Mouse (Mus musculus) A20 (cell line): ENCODE measurements around the gene Izumo4.

Source experiments
- DNase-seq: peaks from one replicate; pipeline ENCODE4 v3.0.0-alpha.2; 2011; ENCODE audit warnings: low read depth, low spot score

Gene Izumo4

DNA sequence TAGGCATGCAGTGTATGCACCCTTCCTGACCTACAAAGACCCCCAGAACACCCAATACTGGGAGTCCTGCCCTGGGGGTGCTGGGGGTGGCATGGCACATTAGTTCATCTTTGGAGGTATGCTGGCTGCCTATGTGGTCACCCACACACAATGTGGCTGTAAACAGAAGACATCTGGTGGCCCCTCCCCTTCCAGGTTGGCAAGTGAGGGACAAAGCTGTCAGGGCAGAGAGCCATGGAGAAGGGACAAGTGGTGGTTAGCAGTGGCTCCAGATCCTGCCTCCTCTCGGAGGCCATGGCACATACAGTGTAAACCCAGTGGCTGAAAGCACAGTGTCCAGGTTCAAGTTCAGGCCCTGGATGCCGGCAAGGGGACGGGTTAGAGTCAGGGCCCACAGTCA lies 15.4 kb upstream of the Izumo4 start:
- DNase-seq, result no peak

DNA sequence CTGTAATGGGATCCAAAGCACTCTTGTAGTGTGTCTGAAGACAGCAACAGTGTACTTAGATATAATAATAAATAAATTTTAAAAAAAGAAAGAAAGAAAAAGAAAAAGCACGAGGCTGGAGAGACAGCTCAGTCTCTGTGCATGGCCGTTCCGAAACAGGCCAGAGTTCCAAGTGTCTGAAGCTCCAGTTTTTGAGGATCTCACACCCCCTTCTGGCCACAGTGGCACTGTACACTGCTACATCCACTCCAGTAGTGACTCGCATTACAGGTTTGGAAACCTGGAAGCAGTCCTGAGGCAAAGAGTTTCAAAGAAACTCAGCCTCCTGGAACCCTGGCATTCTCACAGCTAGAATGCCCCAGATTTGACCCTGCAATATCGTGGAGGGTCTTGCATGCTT lies 14.1 kb upstream of the Izumo4 start:
- peak; percentile 66 for DNase-seq

DNA sequence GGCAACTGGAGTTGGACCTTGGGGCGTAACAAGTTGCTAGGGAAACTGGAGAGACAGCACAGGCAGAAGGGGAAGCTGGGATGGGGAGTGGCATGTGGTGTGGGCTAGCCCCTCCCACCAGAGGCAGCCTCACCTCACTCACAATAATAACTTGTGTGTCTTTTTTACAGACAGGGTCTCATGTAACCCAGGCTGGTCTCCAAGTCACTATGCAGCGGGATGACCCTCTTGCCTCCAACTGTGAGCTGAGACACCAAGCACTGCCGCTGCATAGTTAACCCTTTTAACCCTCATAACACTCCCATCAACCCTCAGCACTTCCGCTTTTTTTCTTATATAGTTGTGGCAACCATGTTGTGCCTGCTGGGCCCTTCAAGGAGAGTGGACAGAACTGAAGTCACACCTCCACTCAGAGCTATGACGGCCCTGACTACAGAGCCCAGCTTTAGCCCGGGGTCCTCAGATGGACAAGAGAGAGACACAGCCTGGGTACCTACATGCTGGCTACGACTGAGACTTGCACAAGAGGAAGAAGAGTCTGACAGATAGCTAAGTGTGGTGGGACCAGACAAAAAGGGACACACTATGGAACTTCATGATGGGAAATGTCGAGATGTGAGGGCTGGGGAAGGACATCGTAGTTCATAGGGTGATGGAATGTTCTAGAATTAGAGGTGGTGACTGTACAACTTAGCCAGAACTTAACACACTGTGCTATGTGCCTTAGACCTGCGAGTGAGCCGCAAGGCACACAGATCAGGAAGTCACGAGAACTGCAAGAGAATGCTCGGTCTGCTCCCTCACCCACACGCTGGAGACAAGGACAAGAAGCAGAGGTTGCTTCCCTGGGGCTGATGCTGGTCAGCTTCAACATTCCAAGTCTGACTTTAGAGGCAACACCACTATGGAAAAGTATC lies 9.5 kb upstream of the Izumo4 start:
- peak; percentile 22 for DNase-seq

GRCm38 (mm10) chr10:80693401-80694045 lies 8.5 kb upstream of the Izumo4 start:
- no peak for DNase-seq

DNA sequence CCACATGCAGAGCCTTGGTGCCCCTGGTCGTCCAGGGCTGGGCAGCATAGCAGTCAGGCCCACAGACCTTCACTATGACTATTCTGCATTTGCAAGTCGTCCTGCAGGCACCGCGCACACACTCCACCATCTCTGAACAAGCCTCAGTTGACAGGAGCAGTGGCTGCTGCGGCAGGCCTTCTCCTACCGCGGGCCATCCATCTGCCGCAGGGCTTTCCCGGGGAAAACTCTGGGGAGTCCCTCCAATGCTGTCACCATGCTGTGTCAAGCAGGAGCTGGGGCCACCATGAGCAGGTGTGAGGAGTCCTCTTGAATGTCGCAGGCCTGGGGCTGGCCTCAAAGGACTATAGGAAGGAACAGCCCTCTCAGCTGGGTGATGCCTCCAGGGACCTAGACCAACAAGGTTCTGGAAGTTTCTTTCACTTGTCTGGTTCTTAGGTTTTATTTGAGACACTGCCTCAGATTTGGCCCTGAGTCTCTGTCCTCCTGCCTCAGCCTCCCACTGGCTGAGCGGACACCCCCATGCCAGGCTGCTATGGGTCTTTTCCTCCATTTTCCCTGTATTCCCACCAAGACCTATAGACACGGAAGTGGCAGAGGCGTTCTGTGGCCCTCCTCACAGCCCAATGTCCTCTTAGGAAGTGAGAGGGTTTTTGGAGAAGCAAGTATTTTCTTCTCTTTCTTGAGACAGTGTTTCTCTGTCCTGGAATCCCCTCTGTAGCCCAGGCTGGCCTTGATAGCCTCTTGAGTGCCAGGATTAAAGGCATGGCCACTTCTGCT lies 7.6 kb upstream of the Izumo4 start:
- peak; percentile 9 for DNase-seq

DNA sequence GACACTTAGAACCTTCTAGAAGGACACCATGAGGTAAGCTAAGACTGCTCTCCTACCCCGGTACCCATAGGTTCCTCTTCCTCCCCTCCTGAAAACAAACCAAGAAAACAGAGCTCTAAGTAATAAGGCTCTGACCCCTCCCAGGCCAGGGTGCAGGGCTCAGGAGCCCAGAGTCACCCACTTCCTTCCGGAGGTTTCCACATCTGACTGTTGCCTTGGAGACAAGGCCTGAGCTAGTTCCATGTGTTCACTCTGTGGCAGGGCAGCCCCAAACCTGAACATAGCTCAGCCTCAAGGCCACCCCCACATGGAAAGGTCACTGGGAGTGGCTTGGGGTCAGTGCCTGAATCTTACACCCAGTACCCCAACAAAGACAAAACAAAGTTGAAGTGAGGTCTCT lies 6.8 kb upstream of the Izumo4 start:
- peak; percentile 93 for DNase-seq

GRCm38 (mm10) chr10:80695801-80696501 lies 6.0 kb upstream of the Izumo4 start:
- peak; percentile 89 for DNase-seq

- peak; percentile 79 for DNase-seq
Measured at GRCm38 (mm10) chr10:80696502-80697392, 5.2 kb upstream of the Izumo4 start.

DNA sequence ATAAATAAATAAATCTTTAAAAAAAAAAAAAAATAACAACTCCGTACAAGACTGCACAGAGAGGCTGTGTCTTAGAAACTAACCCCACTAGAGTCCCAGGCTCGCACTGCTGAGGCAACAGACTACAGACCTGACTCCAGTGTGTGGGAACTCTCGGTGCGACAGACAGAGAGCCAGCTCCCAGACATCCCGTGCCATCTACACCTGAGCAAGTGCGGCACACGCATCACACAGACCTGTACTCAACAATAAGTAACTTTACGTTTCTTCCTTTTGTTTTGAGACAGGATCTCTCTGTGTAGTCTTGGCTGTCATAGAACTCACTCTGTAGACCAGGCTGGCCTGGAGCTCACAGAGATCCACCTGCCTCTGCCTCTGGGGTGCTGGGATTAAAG lies 4.6 kb upstream of the Izumo4 start:
- peak; percentile 27 for DNase-seq

DNA sequence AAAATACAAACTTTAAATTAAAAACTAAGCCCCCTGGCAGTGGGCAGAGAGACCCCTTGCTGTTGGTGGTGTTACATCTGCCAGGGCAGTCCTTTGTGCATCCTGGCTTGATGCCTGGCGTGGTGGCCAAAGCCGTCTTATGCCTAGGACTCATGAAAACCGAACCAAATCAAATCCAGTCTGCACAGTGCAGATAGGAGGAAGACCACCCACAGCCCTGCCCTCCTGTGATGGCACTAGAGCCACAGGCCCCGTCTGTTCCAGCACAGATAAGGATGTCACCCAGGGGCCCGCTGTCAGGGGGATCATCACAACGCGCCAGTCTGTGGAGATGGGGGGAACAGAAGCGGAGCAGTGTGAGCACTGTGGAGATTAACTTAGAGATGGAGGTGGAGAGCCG lies 4.2 kb upstream of the Izumo4 start:
- no peak for DNase-seq

GRCm38 (mm10) chr10:80698605-80699004 lies 3.4 kb upstream of the Izumo4 start:
- DNase-seq, result peak; percentile 11

DNA sequence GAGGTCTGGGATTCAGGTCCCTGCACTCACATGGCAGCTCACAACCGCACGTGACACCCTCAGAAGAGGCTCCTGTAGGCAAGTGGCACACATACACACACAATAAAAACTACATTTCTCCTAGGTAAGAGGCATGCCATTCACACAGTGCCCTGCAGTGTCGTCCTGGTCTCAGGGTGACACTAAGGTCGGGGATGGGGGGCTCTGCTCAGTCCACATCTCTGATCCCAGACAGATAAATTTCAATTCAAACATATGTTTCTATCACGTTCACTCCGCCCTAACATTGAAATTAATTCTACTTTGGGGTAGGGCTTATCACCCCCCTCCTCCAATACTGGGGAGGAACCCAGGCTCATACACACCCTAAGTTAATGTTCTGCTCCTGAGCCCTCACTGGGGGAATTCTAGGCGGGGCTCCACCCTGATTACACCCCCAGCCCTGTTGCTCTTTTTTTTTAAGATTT lies 1.9 kb upstream of the Izumo4 start:
- peak; percentile 12 for DNase-seq

- peak; percentile 82 for DNase-seq
Measured at GRCm38 (mm10) chr10:80700732-80701131, 1.3 kb upstream of the Izumo4 start.

DNA sequence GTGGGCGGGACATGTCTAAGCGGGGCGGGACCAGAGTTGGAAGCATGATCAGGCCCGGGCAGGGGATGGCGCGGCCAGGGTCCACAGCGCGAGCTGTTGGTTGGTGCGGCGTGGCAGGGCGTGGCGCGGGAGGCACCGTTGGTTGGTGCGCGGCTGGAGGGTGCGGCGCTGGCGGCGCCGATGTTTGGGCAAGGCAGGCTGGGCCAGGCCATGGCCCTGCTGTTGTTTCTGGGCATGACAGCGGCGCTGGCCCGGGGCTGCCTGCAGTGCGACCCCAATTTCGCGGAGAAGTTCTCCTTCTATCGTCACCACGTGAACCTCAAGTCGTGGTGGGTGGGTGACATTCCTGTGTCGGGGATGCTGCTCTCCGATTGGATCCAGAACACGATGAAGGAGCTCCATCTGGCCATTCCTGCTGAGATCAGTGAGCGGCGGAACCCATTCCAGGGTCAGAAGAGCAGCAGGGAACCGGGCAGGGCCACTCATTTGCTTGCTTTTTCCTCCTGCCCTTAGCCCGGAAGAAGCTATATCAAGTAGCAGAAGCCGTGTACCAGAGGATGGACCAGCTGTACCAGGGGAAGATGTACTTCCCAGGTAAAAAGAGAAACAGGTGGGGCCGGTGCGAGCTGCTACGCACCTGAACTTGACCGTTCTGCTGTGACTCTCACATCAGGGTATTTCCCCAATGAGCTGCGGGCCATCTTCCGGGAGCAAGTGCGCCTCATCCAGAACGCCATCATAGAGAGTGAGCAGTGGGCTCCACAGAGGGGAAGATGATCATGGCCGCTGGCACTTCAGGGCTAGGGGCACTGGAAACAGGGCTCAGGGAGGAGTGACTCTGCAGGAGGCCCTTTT lies 779 bp downstream of the Izumo4 start:
- peak; percentile 96 for DNase-seq

DNA sequence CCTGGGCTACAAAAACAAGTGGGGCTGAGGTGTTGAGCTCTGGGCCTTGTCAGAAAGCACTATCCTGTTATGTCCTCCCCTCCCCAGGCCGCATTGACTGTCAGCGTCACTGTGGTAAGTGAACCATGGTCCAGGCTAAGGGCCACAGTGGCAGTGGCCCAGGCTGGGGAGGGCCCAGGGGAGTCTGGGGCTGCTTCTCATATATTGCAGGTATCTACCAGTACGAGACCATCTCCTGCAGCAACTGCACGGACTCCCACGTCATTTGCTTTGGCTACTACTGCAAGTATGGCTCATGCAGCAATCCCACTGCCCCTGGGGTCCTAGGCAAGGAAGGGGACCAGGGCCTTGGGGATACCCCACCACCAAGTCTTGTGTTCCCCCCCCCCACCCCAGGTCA lies 1.7 kb downstream of the Izumo4 start:
- no peak for DNase-seq

DNA sequence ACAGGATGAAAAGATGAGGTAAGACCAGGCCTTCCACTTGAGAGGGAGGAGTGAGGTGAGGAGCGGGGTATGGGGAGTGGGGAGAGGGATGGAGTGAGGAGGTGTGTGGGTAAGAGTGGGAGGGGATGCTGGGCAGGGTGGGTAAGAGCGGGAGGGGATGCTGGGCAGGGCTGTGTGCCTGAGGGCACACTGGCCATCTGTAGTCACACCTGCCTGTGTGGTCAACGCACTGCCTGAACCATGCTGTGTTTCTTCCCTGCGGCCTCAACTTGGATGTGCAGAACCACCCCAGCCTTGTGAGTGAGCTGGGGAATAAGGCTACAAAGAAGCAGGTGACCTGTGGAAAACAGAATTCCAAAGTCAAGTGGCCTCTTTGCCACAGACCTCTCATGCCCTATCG lies 2.4 kb downstream of the Izumo4 start:
- no peak for DNase-seq

GRCm38 (mm10) chr10:80705033-80705432 lies 3.0 kb downstream of the Izumo4 start:
- no peak for DNase-seq

GRCm38 (mm10) chr10:80705479-80705878 lies 3.5 kb downstream of the Izumo4 start:
- no peak for DNase-seq

DNA sequence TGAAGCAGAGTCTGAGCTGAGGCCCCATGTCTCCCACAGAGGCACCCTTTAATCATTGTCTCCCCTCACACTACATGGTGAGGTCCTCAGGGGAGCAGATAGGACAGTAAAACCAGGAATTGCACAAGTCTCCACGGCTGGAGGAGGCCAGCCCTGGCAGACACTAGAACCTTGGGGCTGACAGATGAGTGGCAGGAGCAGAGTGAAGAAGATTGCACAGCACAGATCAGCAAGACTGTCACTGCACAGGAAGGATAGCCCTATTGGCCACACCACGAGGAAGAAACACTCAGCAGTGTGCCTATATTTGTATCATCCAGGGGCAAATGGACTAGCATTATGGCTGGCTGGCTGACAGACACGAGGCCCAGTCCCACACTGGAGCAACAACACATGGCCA lies 8.8 kb downstream of the Izumo4 start:
- no peak for DNase-seq

DNA sequence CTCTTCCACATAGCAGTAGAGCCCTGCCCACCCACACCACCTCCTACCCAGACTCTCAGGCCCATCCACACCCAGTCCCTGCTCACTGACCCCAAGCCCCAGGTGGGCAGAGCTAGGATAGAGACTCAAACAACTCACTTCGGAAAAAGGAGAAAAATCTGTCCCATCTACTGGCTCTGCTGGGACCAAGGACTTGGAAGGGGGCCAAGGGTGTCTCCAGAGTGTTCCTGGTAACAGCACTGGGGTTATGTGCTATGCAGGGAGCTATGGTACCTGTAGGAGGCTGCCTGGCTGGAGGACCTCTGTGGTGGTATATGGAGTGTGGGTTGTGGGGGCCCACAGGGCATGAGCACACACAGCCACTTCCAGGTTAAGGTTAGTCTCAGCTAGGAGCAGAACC lies 15.3 kb downstream of the Izumo4 start:
- DNase-seq, result no peak
